19 mouse cellular contexts compared by ENCODE assay signal in the genomic region with DNA sequence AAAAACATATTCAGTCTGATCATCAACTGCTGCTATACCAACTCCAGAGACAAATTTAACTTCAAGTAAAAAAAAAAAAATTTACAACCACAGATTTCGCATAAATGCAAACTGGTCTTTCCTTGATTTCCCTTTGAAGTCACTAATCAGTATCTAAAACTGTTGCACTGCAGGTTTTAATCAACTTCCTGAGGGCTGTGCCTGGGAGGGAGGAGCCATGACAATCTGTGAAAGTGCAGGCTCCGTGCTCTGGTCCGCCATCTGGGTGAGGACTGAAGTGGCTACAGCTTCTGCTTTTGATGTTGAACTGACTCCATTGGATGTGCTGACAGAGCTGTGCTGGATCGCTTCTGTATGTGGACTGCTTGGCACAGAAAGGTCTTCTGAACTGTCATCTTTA. TPM values are rescaled to one million over a fixed set of nuclear protein-coding genes. Genes with fewer than 3 reads are reported as not detected.
DNase-seq lines count a peak whose midpoint lies in the region; ATAC-seq and TF ChIP-seq lines count a peak whose summit lies in the region.
"Had no signal": no experiment of that assay in that cellular context is flagged by ENCODE, and none has a peak within 500 bp of the region (broad histone marks: within the 10 kb centered on the region; RNA-seq: fewer than 3 reads in every experiment).

No protein-coding gene starts in this region.

- TF ChIP-seq CTCF in brain, embryonic 14.5 days (IDR thresholded peaks at IDR 0.05; ENCODE audit: borderline replicate concordance, extremely low read depth, insufficient read depth, insufficient read length): no peak

- no peak; the same call in 1 of the 2 replicates for ATAC-seq in heart, embryonic 13.5 days (ENCODE audit: extremely low read depth, insufficient number of reproducible peaks, low FRiP score, low TSS enrichment)
- ATAC-seq in megakaryocyte progenitor cell, adult 5-6 weeks (replicated peaks; ENCODE audit: poor library complexity): peak; percentile 95
- ATAC-seq: forebrain, embryonic 13.5 days; lung, postnatal 0 days had no signal

- H3K9me3 ChIP-seq in heart, embryonic 13.5 days: no peaks in the 10 kb centered on the region
- H3K9me3 ChIP-seq: embryonic facial prominence, embryonic 15.5 days; forebrain, embryonic 13.5 days; limb, embryonic 15.5 days; megakaryocyte, embryonic 14.5 days; neural tube, embryonic 13.5 days had no signal

- WGBS in heart, embryonic 13.5 days: 25% methylated on average over 4 of the region's 4 CpGs

- H3K4me1 ChIP-seq in heart, embryonic 13.5 days: peaks cover 20% of the 10 kb centered on the region
- H3K4me1 ChIP-seq: embryonic facial prominence, embryonic 15.5 days; forebrain, embryonic 13.5 days; limb, embryonic 15.5 days had no signal

- H3K4me2 ChIP-seq in heart, embryonic 13.5 days: no peak overlapping the region
- H3K4me2 ChIP-seq: embryonic facial prominence, embryonic 15.5 days; forebrain, embryonic 13.5 days; limb, embryonic 15.5 days; neural tube, embryonic 13.5 days had no signal

- H3K36me3 ChIP-seq in heart, embryonic 13.5 days: peaks cover 47% of the 10 kb centered on the region

- H3K9ac ChIP-seq in heart, embryonic 13.5 days: no peak overlapping the region
- H3K9ac ChIP-seq: embryonic facial prominence, embryonic 15.5 days; forebrain, embryonic 13.5 days; limb, embryonic 15.5 days; neural tube, embryonic 13.5 days had no signal

- H3K4me3 ChIP-seq in heart, embryonic 13.5 days: no peak overlapping the region
- H3K4me3 ChIP-seq: embryonic facial prominence, embryonic 15.5 days; forebrain, embryonic 13.5 days; left cerebral cortex, adult 2 months; limb, embryonic 15.5 days; megakaryocyte, embryonic 14.5 days; neural tube, embryonic 13.5 days had no signal

- H3K27ac ChIP-seq in heart, embryonic 13.5 days (replicated peaks): peak overlapping the region; percentile 46; the same call in 1 of the 2 replicates
- H3K27ac ChIP-seq: embryonic facial prominence, embryonic 15.5 days; forebrain, embryonic 13.5 days; left cerebral cortex, adult 2 months; limb, embryonic 15.5 days; neural tube, embryonic 13.5 days had no signal

- no peaks in the 10 kb centered on the region for H3K27me3 ChIP-seq in heart, embryonic 13.5 days (replicated peaks)
- H3K27me3 ChIP-seq: embryonic facial prominence, embryonic 15.5 days; forebrain, embryonic 13.5 days; limb, embryonic 15.5 days; megakaryocyte, embryonic 14.5 days; neural tube, embryonic 13.5 days had no signal

- TF ChIP-seq POLR2A in brain, embryonic 14.5 days (IDR thresholded peaks at IDR 0.05; ENCODE audit: borderline replicate concordance, extremely low read depth, insufficient read depth, insufficient read length, poor library complexity, severe bottlenecking): no peak

- DNase-seq in heart, adult 18-20 months: no peak
- peak; percentile 21 for DNase-seq in spleen, adult 12 weeks (ENCODE audit: low spot score)
- no peak for DNase-seq in spleen, postnatal 36 days (ENCODE audit: low spot score in 2 of 2)
- peak; percentile 20 for DNase-seq in brain, embryonic 14.5 days (ENCODE audit: low read depth)
- DNase-seq in urinary bladder, postnatal 25 days (ENCODE audit: low spot score): no peak
- DNase-seq in retina, postnatal 1 day: no peak
- DNase-seq: B cell, adult 2 months; cerebellum, adult 11-12 months; heart, postnatal 4 days; spleen, adult 18-20 months had no signal

RNA-seq across cellular contexts. Expression of gene Chn1, which starts 43.6 kb away (rescaled TPM):
- 16.7 and 17.3 TPM in 2 replicates for polyA plus RNA-seq in heart, embryonic 13.5 days (2015; fragmentation: Nextera tagmentation; extraction: Ambion mirVana)
- total RNA-seq in heart, adult 18-20 months (2021): 10 to 100 TPM; 33.5 to 36.7 TPM
- polyA plus RNA-seq in brain, embryonic 14.5 days (2012; rRNA removed): 194 and 219 TPM in 2 replicates
- 0.10 TPM in 1 of 2 replicates, not detected in the other for total RNA-seq in megakaryocyte progenitor cell, adult 5-6 weeks (2015)
- 0.21 and 0.51 TPM in 2 replicates for total RNA-seq in megakaryocyte progenitor cell, adult 5-6 weeks (2017)

Comparison
In these comparisons a context has a peak if more than half of its experiments do, and no peak if none do; other contexts are left out.
1. DNase-seq: peak in spleen, adult 12 weeks (single experiment) and brain, embryonic 14.5 days (single experiment); none in heart, adult 18-20 months (0 of 2), spleen, postnatal 36 days (0 of 2), urinary bladder, postnatal 25 days (single experiment) and retina, postnatal 1 day (single experiment).
2. RNA of gene Chn1, which starts 43.6 kb away (total RNA-seq): 33.5 to 36.7 TPM in heart, adult 18-20 months; 0.10 to 0.51 TPM in megakaryocyte progenitor cell, adult 5-6 weeks; every median in the first group is over 10 times any median in the second.